Mouse (Mus musculus) layer of hippocampus, adult 2 months (tissue): Measurements from ENCODE around the gene Smco3. TPM values are rescaled to one million over a fixed set of nuclear protein-coding genes. Genes with fewer than 3 reads are reported as not detected.

Experiments
- DNase-seq, 2 experiments: peaks; one replicate each; pipeline ENCODE4 v3.0.0; 2022; ENCODE audit warnings: low spot score in 2 of 2
- H3K27ac ChIP-seq: fragments of 200-600 bp; 2 replicates; pipeline ENCODE4 v1.8.1; 2022
- H3K4me3 ChIP-seq: fragments of 200-600 bp; 2 replicates; pipeline ENCODE4 v1.8.1; 2022; ENCODE audit warnings: mild to moderate bottlenecking
- CTCF ChIP-seq: fragments of 200-600 bp; conservative IDR thresholded peaks from 2 replicates; pipeline ENCODE4 v1.8.1; 2022; ENCODE audit warnings: antibody characterized with exemption, mild to moderate bottlenecking, moderate library complexity
- microRNA-seq, 2 experiments: library from miRNA; unstranded; fragments of <30 nt; microRNA quantifications; one replicate each; pipeline ENCODE4 v1.2.0; 2021
- total RNA-seq, 2 experiments: library from RNA; stranded (reverse); gene quantifications; 2 replicates each; pipeline ENCODE4 v1.2.3; 2021

The Smco3 gene
- total RNA-seq, 2 experiments from 2014 or later, result 5.8 to 7.9 TPM

DNA sequence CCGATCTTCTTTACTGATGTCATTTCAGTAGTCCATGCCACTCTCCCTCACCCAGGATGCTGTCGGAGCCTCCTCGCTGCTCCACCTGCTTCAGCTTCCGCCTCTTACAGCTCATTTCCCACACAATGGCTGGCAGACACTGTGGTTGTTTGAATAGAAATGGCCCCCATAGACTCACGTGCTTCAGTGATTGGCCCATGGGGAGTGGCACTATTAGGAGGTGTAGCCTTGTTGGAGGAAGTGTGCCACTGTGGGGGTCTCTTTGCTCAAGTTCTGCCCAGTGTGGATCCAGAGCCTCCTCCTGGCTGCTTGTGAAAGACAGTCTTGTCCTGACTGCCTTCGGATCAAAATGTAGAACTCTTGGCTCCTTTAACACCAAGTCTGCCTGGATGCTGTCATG is 39.4 kb downstream of the Smco3 start:
- TF ChIP-seq CTCF, result no peak
- no peak for DNase-seq
- no peak overlapping the region for H3K27ac ChIP-seq
- H3K4me3 ChIP-seq, result no peak overlapping the region

DNA sequence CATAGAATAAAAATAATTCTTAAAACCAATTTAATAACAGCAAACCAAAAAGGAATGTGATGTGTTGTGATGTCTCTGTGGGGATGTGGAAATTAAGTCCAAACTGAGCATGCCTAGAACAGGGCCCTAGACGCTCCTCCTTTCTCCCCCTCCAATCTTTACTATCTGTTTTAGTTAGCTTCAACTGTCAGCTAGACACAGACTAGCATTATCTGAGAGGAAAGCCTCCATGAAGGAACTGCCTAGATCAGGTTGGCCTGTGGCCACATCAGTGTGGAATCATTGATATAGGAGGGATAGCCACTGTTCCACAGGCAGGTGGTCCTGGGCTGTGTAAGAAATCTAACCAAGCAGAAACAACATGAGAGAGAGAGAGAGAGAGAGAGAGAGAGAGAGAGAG is 40.1 kb downstream of the Smco3 start:
- Histone ChIP-seq H3K4me3 (no peak overlapping the region), H3K27ac (no peak overlapping the region)
- DNase-seq, result no peak
- no peak for TF ChIP-seq CTCF

DNA sequence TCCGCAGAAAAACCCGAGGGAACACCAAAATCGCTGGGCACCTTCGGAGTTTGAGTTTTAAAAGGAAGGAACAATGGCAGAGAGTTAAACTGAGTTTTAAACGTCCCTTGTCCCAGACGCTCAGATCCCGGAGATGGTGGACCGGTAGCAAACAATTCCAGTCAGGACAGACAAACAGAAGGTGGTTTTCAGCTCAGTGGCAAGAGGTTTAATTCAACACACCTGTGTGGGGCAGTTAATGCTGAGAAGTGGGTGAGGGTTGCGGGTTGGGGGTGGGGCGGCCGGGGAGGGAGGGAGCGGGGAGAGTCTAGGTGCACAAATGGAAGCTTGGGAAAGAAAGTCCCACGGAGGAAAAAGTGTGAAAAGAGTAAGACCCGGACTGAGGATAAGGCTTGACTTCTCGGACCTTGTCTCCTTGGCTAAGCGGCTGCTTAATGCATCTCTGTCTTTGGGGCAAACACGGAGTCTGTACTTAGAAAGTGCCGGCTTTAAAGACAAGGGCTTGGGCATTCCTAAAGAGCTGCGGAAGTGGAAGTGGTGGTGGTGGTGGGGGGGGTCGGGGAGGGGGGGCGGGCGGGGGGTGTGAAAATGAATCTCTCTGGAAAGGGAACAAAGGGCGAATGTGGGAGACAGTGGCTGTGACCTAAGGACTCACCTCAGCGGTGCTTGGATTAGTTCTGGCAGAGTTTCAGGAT is 41.3 kb downstream of the Smco3 start:
- no peak overlapping the region for H3K4me3 ChIP-seq
- TF ChIP-seq CTCF, result no peak
- no peak overlapping the region for H3K27ac ChIP-seq
- DNase-seq, result no peak

DNA sequence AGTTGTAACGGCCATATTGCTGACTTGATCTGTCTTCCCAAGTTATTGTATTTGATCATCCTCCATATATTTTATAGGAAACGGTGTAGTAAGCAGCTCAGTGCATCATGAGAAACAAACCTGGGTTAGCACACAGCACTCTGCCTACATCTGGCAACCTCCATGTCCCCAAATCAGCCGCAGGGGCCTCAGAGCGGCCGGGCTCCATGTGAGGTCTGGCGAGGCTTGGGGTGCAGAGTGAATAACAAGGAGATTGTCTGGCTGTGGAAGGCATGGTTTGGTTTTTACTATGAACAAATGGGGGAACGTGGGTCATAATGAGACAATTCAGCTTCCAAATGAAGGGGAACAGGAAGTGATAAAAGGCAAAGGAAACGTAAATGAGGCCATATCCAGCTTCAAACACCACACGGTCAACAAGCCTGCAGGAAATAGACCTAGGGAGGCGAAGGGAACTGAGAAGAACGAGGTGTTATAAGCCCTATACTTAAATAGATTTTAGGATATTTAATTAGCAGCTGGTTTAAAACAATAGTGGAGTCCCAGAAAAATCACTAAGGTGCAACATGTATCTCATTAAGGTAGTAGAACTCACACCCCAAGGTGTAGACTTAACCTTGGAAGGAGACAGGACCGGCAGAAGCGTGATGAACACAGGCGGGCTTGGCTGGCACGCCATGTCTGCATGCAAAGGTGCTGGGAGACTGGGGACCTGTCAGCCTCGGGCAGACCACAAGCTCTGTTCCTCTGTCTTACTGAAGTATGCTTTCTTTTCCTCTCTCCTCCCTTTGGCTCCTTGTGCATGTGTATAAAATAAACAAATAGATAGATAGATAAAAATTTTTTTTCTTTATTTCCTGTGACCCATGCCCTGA is 42.1 kb downstream of the Smco3 start:
- Histone ChIP-seq H3K4me3 (no peak overlapping the region), H3K27ac (no peak overlapping the region)
- DNase-seq, result no peak
- TF ChIP-seq CTCF, result no peak

DNA sequence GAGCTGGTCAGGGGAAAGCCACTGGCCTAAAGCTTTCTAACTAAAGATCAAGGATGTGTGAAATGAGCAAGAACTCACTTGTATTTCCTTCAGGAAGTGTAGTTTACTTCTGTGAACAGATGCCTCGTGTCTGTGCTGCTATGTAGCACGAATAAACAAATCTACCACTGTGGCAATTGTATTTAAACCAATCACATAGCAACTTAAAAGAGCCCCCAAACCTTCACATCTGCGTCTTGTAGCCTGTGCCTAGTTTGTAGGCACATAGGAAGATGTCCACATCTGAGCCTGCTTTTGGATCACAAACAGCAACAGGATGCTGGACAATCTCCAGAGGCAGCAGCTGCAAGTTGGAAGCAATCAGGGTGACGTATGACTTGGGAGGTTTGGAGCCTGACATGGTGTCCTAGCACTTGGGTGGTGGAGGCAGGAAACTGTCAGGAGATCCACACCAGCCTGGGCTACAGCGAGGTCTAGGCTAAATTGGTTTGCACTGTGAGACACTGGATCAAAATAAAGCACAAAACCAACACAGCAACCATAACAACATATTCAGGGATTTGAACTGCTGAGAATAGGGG is 45.8 kb downstream of the Smco3 start:
- no peak for DNase-seq
- no peak overlapping the region for H3K27ac ChIP-seq
- no peak overlapping the region for H3K4me3 ChIP-seq
- no peak for TF ChIP-seq CTCF

DNA sequence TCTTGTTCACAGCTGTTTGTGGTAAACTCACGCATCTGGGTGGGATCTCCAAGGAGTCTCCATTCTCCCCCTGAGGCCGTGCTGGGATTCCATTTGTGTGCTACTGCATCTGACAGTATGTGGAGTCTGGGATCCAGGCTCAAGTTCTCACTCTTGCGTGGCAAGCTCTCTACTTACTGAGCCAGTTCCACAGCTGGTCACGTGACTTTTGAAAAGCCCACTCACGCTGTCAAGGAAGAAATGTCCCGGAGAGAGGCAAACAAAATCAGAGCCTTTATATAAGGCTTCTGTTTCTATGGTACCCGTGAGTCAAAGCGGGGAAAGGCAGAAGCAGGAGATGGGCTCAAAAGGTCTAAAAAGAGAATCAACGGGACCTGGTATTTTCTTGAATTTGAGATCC is 52.5 kb downstream of the Smco3 start:
- Histone ChIP-seq H3K27ac (no peak overlapping the region), H3K4me3 (no peak overlapping the region)
- TF ChIP-seq CTCF, result no peak
- peak in 1 of 2 experiments; percentile 42 for DNase-seq

DNA sequence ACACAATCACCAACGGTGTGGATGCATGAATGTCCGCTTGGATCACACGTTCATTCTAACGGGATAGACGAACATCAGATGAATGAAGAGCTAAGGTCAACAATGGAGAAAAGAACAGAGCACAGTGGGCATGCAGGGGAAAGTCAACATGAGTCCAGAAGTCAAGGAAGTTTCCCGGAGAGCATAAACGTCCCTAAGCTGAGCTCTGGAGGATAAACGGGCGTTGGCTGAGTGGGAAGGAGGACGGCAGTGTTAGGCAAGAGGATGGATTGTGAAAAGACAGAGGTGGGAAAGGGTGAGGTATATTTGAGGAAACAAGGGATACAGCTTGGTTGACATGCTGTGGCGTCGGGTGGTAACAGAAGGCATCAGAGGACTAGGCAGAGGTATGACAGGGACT is 53.1 kb downstream of the Smco3 start:
- no peak overlapping the region for H3K27ac ChIP-seq
- no peak overlapping the region for H3K4me3 ChIP-seq
- no peak for TF ChIP-seq CTCF
- no peak for DNase-seq

DNA sequence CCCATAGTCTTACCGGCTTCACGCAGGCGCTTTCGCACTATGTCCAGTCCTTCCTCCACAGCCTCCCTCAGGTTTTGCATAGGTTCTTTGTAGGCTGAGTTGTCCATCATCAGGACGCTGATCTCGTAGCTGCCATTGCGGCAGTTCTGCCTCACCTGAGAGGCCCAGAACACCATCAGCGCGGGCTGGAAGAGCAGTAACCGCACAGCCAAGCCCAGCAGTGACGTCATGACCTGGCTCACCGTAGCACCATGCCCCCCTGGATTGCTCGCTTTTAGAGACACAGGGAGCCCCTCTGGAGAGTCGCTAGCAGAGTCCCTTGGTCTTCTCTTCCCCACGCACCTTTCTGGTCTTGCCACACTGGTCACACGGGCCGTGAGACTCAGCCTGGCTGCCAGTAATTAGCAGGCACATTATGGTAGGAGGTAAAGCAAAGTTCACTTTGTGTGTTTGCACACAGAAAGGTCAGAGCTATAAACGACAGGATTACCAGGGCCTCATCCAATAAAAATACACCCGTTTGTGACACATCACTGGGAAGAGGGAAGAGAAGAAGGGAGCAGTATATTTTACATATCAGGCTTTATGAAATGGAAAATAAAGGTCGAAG is 53.8 kb downstream of the Smco3 start, which contains the start of gene Gucy2c:
Gucy2c (minus strand) TSS at position 389 of the 610 bp plus-strand sequence.
- H3K27ac ChIP-seq, result no peak within 1 kb of the TSS
- no peak for DNase-seq
- no peak within 1 kb of the TSS for H3K4me3 ChIP-seq
- no peak for TF ChIP-seq CTCF

Small RNA genes within 50 kb of the gene (microRNA-seq; reads per million reads assigned to microRNA genes)
- 0 reads per million in 2 experiments for gene Gm44364

Other genes starting within 250 kb of the Smco3 start
- under 1 TPM; 0.33 to 0.34 TPM for gene Plbd1, start 173.5 kb downstream of the Smco3 start, total RNA-seq
- gene Gucy2c, start 53.7 kb downstream of the Smco3 start, total RNA-seq, result under 1 TPM; 0.36 to 0.54 TPM
- 10 to 100 TPM; 11.6 to 12.8 TPM for gene Hist4h4, start 31.0 kb downstream of the Smco3 start, total RNA-seq
- gene H2afj, start 27.2 kb downstream of the Smco3 start, total RNA-seq, result 10 to 100 TPM; 69.6 to 72.3 TPM
- 1 to 10 TPM; 3.8 to 5.4 TPM for gene BC049715, start 7.8 kb downstream of the Smco3 start, total RNA-seq
- gene Wbp11, start 7.2 kb downstream of the Smco3 start, total RNA-seq, result 100 to 1,000 TPM; 134 to 138 TPM
- not detected for gene Art4, start 22.3 kb upstream of the Smco3 start, total RNA-seq
- gene Mgp, start 40.4 kb upstream of the Smco3 start, total RNA-seq, result 10 to 100 TPM; 23.1 to 29.1 TPM
- gene Erp27, start 86.7 kb upstream of the Smco3 start, total RNA-seq, result under 1 TPM; 0.26 to 0.52 TPM
- gene Pde6h, start 88.4 kb upstream of the Smco3 start, total RNA-seq, result under 1 TPM; 0.44 to 0.61 TPM
- 1 to 10 TPM; 8.5 to 9.4 TPM for gene Arhgdib, start 106.4 kb upstream of the Smco3 start, total RNA-seq